Mouse (Mus musculus) heart, postnatal 10 days (tissue): Measurements from ENCODE around the gene Cldn15. TPM values are rescaled to one million over a fixed set of nuclear protein-coding genes. Genes with fewer than 3 reads are reported as not detected.
"Not testable (repeated sequence)": the region's sequence is repeated elsewhere in the genome, so short reads cannot be mapped to it uniquely, and the experiment has no call there.

ENCODE experiments used
- DNase-seq, 2 experiments: peaks; one replicate each; pipeline ENCODE4 v3.0.0; 2021
- intact Hi-C: fragments of 180-260 bp; cut with DNase I; formaldehyde crosslinking; loops from one replicate; pipeline ENCODE4 v1.15.1; 2025
- total RNA-seq, 2 experiments: library from RNA; stranded (reverse); gene quantifications; 2 replicates each; pipeline ENCODE4 v1.2.3; 2021

Gene Cldn15
- 1 to 10 TPM; 5.8 to 8.1 TPM for total RNA-seq

GRCm38 (mm10) chr5:136966331-136966730 is at the start of gene Cldn15:
Cldn15 (plus strand) TSS chr5:136966616.
- peak in 1 of 2 experiments; percentile 54 for DNase-seq

DNA sequence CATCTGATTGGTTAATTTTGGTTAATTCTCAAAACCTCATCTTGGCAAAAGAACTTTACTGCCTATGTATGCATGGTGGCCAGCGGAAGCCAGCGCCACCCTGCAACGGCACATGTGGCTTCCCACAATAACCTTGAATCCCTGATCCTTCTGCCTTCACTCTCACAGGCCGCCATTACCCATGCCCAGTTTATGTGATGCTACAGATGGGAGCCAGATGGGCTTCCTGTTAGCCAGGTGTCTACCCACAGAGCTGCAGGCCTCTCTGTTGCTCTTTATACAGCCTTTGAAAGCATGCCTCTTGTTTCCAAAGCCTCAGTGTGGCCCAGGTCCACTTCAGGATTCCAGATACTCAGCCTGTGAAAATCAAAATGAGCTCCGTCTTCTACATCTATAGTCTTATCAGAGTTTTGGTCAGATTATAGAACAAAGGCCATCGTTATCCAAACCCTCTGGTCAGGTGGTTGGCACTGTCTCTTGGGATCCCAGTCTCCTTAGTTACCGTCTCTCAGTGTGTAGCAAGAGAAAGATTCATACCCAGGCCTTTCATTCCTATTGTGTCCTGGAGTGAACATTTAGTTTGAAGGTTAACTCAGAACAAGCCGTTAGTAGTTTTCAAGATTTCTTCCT is 48.7 kb upstream of the Cldn15 start:
- intact Hi-C loops, result no loop called here
- DNase-seq, result no peak

More at GRCm38 (mm10) chr5:136966331-136966730, at the start of gene Cldn15:
- intact Hi-C loops, result no loop called here

- DNase-seq, result peak; percentile 86 to 87
- intact Hi-C loops, result no loop called here
Measured at GRCm38 (mm10) chr5:136918655-136919472, 47.6 kb upstream of the Cldn15 start.

- peak in 1 of 2 experiments; percentile 17 for DNase-seq
- intact Hi-C loops, result no loop called here
Measured at GRCm38 (mm10) chr5:136919546-136920301, 46.7 kb upstream of the Cldn15 start.

- intact Hi-C loops, result no loop called here
- DNase-seq, result no peak
Measured at GRCm38 (mm10) chr5:136922830-136923229, 43.6 kb upstream of the Cldn15 start.

DNA sequence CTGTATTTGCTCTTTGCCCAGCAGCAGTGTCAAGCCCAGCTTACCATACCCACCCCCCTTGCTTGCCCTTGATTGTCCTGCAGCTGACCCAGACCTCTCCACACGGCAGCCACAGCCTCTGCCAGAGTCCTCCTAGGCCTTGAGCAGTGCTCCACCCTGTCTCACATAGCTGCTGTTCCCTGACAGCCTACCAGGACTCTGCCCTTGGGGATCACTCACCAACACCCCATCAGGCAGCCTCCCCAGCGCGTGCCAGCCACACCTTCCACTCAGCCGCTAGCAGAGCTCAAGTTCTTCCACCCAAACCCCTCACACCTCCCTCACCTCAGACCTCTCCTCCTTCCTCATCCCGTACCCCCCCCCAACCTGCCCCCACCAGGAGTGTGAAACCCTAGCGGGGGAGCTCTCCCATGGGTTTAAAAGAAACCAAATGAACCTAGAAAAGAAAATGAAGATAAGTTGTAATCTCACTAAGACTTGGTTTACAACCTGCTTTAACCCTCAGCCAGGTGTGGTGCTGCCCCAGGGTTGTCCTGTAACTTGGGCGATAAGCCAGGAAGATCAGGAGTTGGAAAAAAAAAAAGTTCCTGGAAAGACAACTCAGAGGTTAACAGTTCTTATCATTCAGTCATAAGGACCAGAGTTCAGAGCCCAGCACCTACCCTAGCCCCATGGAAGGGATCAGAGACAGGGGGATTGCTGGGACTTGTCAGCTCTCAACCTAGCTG is 42.5 kb upstream of the Cldn15 start:
- intact Hi-C loops, result no loop called here
- DNase-seq, result no peak

GRCm38 (mm10) chr5:136929073-136929472 is 37.3 kb upstream of the Cldn15 start:
- peak; percentile 86 to 93 for DNase-seq
- intact Hi-C loops, result loop anchor here (1.0 to 5.0 kb wide), 2 partner anchors 41 to 178 kb away; no protein-coding TSS in a partner anchor

- intact Hi-C loops, result no loop called here
- DNase-seq, result no peak
Measured at GRCm38 (mm10) chr5:136931896-136932295, 34.5 kb upstream of the Cldn15 start.

- DNase-seq, result no peak
- intact Hi-C loops, result no loop called here
Measured at GRCm38 (mm10) chr5:136932956-136933355, 33.5 kb upstream of the Cldn15 start.

- intact Hi-C loops, result no loop called here
- DNase-seq, result no peak
Measured at GRCm38 (mm10) chr5:136933930-136934329, 32.5 kb upstream of the Cldn15 start.

DNA sequence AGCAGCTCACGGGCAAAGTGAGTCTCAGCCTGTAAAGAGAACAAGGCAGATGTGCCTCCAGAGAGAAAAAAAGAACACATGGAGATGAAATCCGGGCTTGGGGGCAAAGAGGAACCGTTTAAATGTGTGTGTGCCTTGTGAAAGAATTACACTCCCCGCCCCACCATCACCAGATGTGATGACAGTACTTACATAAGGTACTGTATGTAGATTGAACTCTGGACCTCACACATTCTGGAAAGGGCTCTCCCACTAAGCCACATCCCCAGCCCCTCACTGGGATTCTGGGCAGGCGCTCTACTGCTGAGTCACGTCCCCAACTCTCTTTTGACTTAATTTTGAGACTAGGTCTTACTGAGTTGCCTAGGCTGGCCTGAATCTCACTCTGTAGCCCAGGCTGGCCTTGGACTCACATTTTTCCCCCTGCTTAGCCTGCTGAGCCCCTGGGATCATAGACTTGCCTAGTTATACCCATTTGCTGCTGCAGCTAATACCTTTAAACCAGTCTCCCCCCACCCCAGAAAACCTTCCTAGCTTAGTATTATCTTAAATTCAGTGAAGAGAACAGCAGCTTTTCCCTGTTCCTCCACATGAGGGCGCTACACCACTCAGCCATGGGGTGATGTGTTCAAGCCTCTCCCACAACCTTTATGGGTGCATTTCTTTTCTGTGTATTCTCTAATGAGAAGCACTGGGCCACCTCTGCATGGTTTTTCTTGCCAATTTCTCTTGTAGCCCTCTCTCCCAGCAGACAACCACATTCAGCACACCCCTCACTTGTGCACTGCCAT is 30.3 kb upstream of the Cldn15 start:
- DNase-seq, result no peak
- intact Hi-C loops, result no loop called here

DNA sequence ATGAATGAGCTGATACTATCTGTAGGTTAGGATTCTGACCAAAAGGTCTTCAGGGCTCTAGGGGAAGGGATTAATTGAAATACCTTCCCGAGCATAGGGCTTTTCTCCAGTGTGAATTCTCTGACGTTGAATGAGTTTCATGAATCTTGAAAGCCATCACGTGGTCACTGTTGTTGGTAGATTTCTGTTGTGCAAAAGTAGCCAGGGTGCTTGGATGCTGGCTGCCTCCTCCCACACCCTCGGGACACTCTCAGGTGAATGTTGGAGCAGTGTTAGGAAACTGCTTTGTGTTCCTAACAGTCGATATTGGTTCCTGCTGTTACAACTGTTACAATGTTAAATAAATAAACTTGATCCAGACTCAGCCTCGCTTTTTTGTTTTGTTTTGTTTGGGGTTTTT is 29.7 kb upstream of the Cldn15 start:
- no peak for DNase-seq
- intact Hi-C loops, result no loop called here

DNA sequence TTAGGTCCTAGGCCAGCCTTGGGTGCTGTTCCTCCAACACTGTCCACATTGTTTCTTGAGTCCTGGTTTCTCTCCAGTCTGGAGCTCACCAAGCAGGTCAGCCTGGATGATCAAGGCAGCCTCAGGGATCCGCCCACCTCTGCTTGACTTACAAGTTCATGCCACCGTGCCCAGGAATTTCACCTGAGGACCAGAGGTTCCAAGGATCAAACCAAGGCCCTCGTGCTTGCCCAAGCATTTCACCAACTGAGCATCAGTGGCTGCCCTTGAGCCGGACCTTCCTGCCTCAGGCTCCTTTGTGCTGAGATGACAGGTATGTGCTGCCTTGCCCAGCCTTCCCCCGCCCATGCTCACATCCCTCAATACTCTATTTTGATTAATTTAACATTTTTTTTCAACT is 28.8 kb upstream of the Cldn15 start:
- intact Hi-C loops, result no loop called here
- DNase-seq, result no peak

GRCm38 (mm10) chr5:136939284-136939683 is 27.1 kb upstream of the Cldn15 start:
- peak in 1 of 2 experiments; percentile 32 for DNase-seq
- intact Hi-C loops, result no loop called here

GRCm38 (mm10) chr5:136940029-136940428 is 26.4 kb upstream of the Cldn15 start:
- intact Hi-C loops, DNase-seq: not testable (repeated sequence)

DNA sequence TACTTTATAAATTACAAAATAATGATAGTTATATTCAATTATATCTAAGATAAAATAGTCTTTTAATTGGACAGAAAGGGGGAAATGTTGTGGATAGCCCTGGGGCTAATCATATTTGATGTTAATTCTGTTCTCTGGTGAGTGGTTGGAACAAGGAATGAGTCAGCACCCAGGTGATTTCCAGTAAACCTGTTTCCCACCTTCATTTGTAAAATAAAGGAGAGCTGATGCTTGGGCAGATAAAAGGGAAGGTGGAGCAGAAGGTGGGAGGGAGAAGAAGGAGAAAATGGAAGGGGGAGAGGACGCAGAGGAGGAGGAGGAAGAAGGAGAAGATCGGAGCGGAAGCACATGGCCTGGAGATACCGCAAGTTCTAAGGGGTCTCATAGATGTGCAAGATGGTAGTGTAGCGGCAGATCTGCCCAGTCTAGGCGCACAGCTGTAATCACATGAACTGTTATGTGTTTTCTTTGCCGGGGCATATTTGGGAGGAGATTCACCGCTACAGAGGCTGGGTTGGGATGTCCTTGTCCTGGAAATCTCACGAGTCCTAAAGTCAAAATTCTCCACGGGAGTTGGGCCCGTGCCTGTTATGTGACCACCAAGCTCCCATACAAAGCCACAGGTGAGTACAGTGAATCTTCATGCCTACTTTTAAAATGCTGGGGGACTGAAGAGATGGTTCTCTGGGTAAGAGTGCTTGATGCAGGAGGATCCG is 25.4 kb upstream of the Cldn15 start:
- no peak for DNase-seq

GRCm38 (mm10) chr5:136942781-136943180 is 23.6 kb upstream of the Cldn15 start:
- no peak for DNase-seq
- intact Hi-C loops, result no loop called here

More for the DNA sequence above, 25.4 kb upstream of the Cldn15 start:
- intact Hi-C loops, result no loop called here

DNA sequence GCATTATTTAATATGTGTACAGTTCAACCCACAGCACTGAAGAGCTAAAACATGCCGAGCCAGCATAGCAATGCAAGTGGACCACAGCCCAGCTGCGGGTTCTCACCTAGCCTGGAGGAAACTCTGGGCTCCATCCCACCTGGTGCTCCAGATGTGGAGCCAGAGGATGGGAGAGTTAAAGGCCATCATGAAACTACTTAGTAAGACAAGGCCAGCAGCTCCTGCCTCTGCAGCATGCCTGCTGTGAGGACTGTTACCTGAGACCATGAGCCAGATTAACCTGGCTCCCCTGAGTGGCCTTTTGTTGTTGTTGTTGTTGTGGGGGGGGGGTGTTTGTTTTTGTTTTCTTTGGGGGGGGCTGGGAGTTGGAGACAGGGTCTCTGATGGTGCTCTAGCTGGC is 23.0 kb upstream of the Cldn15 start:
- no peak for DNase-seq
- intact Hi-C loops, result no loop called here

- DNase-seq, result no peak
- intact Hi-C loops, result no loop called here
Measured at GRCm38 (mm10) chr5:136945084-136945483, 21.3 kb upstream of the Cldn15 start.
